Mouse (Mus musculus) midbrain, embryonic 15.5 days (tissue): Measurements from ENCODE around the gene Nfic. TPM values are rescaled to one million over a fixed set of nuclear protein-coding genes. Genes with fewer than 3 reads are reported as not detected.

Source experiments
- ATAC-seq: fragments of 200-750 bp; cut with Nextera tagmentation; replicated peaks from 2 replicates; pipeline ENCODE4 v1.8.0; 2017; ENCODE audit warnings: moderate TSS enrichment
- H3K27ac ChIP-seq: fragments of 300-500 bp; sonication (generic); 2 replicates; pipeline ENCODE4 v1.5.1; 2015; ENCODE audit warnings: mild to moderate bottlenecking, inconsistent platforms
- H3K27me3 ChIP-seq: fragments of 300-500 bp; sonication (generic); replicated peaks from 2 replicates; pipeline ENCODE4 v1.6.1; 2015; ENCODE audit warnings: inconsistent platforms
- H3K36me3 ChIP-seq: fragments of 300-500 bp; sonication (generic); replicated peaks from 2 replicates; pipeline ENCODE4 v1.6.1; 2015; ENCODE audit warnings: inconsistent platforms
- H3K4me1 ChIP-seq: fragments of 300-500 bp; sonication (generic); 2 replicates; pipeline ENCODE4 v1.6.1; 2015; ENCODE audit warnings: inconsistent platforms
- H3K4me2 ChIP-seq: fragments of 300-500 bp; sonication (generic); 2 replicates; pipeline ENCODE4 v1.6.1; 2015; ENCODE audit warnings: inconsistent platforms, mild to moderate bottlenecking, moderate library complexity
- H3K4me3 ChIP-seq: fragments of 300-500 bp; sonication (generic); 2 replicates; pipeline ENCODE4 v1.5.1; 2015; ENCODE audit warnings: mild to moderate bottlenecking, inconsistent platforms
- H3K9ac ChIP-seq: fragments of 300-500 bp; sonication (generic); 2 replicates; pipeline ENCODE4 v1.6.1; 2015; ENCODE audit warnings: mild to moderate bottlenecking, inconsistent platforms
- H3K9me3 ChIP-seq: fragments of 300-500 bp; sonication (generic); 2 replicates; pipeline ENCODE4 v1.6.1; 2016; ENCODE audit warnings: inconsistent platforms
- WGBS: fragments of 180-500 bp; shearing (Covaris S2); methylation state at CpG from one replicate; pipeline ENCODE4 v1.1.7; 2015; ENCODE audit warnings: mixed read lengths; 5-methylcytosine and 5-hydroxymethylcytosine counted together
- microRNA-seq: library from miRNA; unstranded; fragments of <30 nt; microRNA quantifications from one replicate; pipeline ENCODE4, GENCODE M21; 2016
- polyA plus RNA-seq: library from polyadenylated mRNA; unstranded; fragments of >200 nt; fragmentation: Nextera tagmentation; extraction: Ambion mirVana; gene quantifications from 2 replicates; pipeline ENCODE4 v1.2.1, GENCODE M21; 2015

Nfic gene
- polyA plus RNA-seq, 1 experiment from 2014 or later = 18.1 TPM

DNA sequence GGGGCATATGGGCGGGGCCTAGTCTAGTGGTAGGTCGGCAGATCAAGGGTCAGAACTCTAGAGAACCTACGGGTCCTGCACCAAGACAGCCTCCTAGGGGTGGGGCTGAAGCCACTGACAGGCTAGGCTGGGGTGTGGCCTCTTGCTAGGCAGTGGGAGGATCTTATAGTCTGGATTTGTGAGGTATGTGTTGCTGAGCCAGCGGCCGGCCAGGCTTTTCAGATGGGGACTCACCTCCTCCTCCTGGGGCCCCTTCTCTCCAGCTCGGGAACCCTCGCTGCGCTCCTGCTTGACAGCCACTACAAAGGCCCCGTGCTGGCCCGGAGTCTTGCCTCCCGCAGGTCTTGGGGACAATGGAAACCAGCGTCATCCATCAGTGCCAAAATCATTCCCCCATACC is 106.3 kb downstream of the Nfic start:
- Histone ChIP-seq H3K4me3 (peak overlapping the region; percentile 60), H3K9me3 (no peaks in the 10 kb centered on the region), H3K9ac (no peak overlapping the region), H3K4me2 (peak overlapping the region; percentile 86), H3K36me3 (no peaks in the 10 kb centered on the region), H3K4me1 (peaks cover 20% of the 10 kb centered on the region), H3K27me3 (peaks cover 20% of the 10 kb centered on the region), H3K27ac (no peak overlapping the region)
- ATAC-seq = no peak
- 5% methylated on average over 12 of the region's 12 CpGs for WGBS

DNA sequence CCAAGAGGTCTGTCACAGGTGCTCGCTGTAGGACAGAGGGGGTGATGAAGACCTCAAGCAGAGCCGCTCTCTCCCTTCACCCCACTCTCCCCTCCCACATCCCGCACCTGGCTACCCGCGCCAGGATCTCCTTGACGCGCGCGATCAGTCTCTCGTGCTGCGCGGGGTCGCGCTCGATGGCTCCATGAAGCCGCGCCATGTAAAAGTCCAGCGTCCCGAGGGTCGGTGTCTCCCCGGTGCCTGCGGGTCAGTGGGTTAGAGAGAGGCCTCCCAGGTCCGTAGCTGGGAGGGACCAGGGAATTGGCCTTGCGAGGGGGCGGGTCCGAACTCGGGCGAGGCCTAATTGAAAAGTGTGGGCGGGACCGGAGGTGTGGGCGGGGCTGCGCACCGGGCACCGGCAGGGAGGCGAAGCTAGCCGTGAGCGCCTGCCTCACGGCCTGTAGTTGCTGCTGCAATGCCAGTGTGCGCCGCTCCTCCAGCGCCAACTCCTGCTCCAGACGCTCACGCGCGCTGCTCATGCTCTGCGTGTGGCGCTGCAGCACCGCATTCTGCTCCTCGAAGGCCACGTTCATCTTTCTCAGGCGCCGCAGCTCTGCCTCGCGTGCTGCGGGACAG is 108.9 kb downstream of the Nfic start:
- Histone ChIP-seq H3K36me3 (no peaks in the 10 kb centered on the region), H3K27ac (no peak overlapping the region), H3K4me1 (peaks cover 28% of the 10 kb centered on the region), H3K9ac (peak overlapping the region; percentile 27), H3K4me2 (peak overlapping the region; percentile 55), H3K27me3 (peaks cover 45% of the 10 kb centered on the region), H3K9me3 (no peaks in the 10 kb centered on the region), H3K4me3 (peak overlapping the region; percentile 31)
- no peak for ATAC-seq
- WGBS = 11% methylated on average over 55 of the region's 55 CpGs

Small RNAs within 50 kb of the gene (microRNA-seq; reads per million reads assigned to microRNA genes)
- gene Gm25595 = not detected
- gene Mir1191b = 0.74 reads per million
- gene Mir6913 = 0.55 reads per million

Other genes starting within 250 kb of the Nfic start
- 95.3 and 96.7 TPM in 2 replicates for gene Atcay, start 224.8 kb downstream of the Nfic start, polyA plus RNA-seq
- gene Zfr2, start 222.5 kb downstream of the Nfic start, polyA plus RNA-seq = 35.4 and 37.2 TPM in 2 replicates
- gene Matk, start 202.7 kb downstream of the Nfic start, polyA plus RNA-seq = 37.2 and 40.1 TPM in 2 replicates
- 124 and 126 TPM in 2 replicates for gene Mrpl54, start 188.7 kb downstream of the Nfic start, polyA plus RNA-seq
- gene Apba3, start 188.7 kb downstream of the Nfic start, polyA plus RNA-seq = 36.4 and 38.5 TPM in 2 replicates
- gene Tjp3, start 164.1 kb downstream of the Nfic start, polyA plus RNA-seq = 6.9 and 8.0 TPM in 2 replicates
- 154 and 159 TPM in 2 replicates for gene Pip5k1c, start 162.7 kb downstream of the Nfic start, polyA plus RNA-seq
- gene Cactin, start 134.5 kb downstream of the Nfic start, polyA plus RNA-seq = 35.8 and 38.3 TPM in 2 replicates
- 5.7 and 6.2 TPM in 2 replicates for gene Tbxa2r, start 126.9 kb downstream of the Nfic start, polyA plus RNA-seq
- gene Gipc3, start 112.4 kb downstream of the Nfic start, polyA plus RNA-seq = not detected in 2 replicates
- 26.6 and 29.9 TPM in 2 replicates for gene Hmg20b, start 105.2 kb downstream of the Nfic start, polyA plus RNA-seq
- 19.7 and 22.5 TPM in 2 replicates for gene Mfsd12, start 98.1 kb downstream of the Nfic start, polyA plus RNA-seq
- 1.1 TPM in 2 replicates for gene 4930404N11Rik, start 89.8 kb downstream of the Nfic start, polyA plus RNA-seq
- 153 and 159 TPM in 2 replicates for gene Fzr1, start 77.1 kb downstream of the Nfic start, polyA plus RNA-seq
- gene Dohh, start 71.2 kb downstream of the Nfic start, polyA plus RNA-seq = 90.4 and 92.6 TPM in 2 replicates
- 8.4 and 9.3 TPM in 2 replicates for gene Gm48551, start 71.2 kb downstream of the Nfic start, polyA plus RNA-seq
- gene Gm48552, start 66.6 kb downstream of the Nfic start, polyA plus RNA-seq = 2.7 and 3.3 TPM in 2 replicates
- gene Smim24, start 62.6 kb downstream of the Nfic start, polyA plus RNA-seq = 1.4 and 1.6 TPM in 2 replicates
- 106 and 109 TPM in 2 replicates for gene Celf5, start 27.1 kb upstream of the Nfic start, polyA plus RNA-seq
- 69.7 and 73.8 TPM in 2 replicates for gene Ncln, start 40.8 kb upstream of the Nfic start, polyA plus RNA-seq
- 0.71 and 1.2 TPM in 2 replicates for gene S1pr4, start 44.5 kb upstream of the Nfic start, polyA plus RNA-seq
- gene Gna15, start 68.6 kb upstream of the Nfic start, polyA plus RNA-seq = 0.96 and 1.1 TPM in 2 replicates
- gene Gna11, start 89.6 kb upstream of the Nfic start, polyA plus RNA-seq = 100 and 101 TPM in 2 replicates
- gene Aes, start 103.9 kb upstream of the Nfic start, polyA plus RNA-seq = 802 and 851 TPM in 2 replicates
- 57.4 and 58.8 TPM in 2 replicates for gene Tle2, start 118.9 kb upstream of the Nfic start, polyA plus RNA-seq
- 6.7 and 8.0 TPM in 2 replicates for gene Tle6, start 145.4 kb upstream of the Nfic start, polyA plus RNA-seq
- gene BC025920, start 150.6 kb upstream of the Nfic start, polyA plus RNA-seq = 1.8 and 2.0 TPM in 2 replicates
- 60.1 and 60.4 TPM in 2 replicates for gene Sirt6, start 172.2 kb upstream of the Nfic start, polyA plus RNA-seq
- gene Ankrd24, start 172.9 kb upstream of the Nfic start, polyA plus RNA-seq = 19.1 and 20.2 TPM in 2 replicates
- gene Gm10778, start 193.4 kb upstream of the Nfic start, polyA plus RNA-seq = 6.6 and 6.9 TPM in 2 replicates
- gene Zfp433, start 249.2 kb upstream of the Nfic start, polyA plus RNA-seq = 16.9 and 18.5 TPM in 2 replicates